Mouse (Mus musculus): ENCODE results near the gene Trabd. TPM values are rescaled to one million over a fixed set of nuclear protein-coding genes. Genes with fewer than 3 reads are reported as not detected.

Trabd gene
- polyA plus RNA-seq, 1 experiment = 33.3 TPM

GRCm38 (mm10) chr15:89076156-89076731 is 1.3 kb downstream of the Trabd start:
- peak; percentile 63 for DNase-seq (ENCODE audit: low spot score)

GRCm38 (mm10) chr15:89078208-89078836 is 3.4 kb downstream of the Trabd start:
- no peak for DNase-seq (ENCODE audit: low spot score)

DNA sequence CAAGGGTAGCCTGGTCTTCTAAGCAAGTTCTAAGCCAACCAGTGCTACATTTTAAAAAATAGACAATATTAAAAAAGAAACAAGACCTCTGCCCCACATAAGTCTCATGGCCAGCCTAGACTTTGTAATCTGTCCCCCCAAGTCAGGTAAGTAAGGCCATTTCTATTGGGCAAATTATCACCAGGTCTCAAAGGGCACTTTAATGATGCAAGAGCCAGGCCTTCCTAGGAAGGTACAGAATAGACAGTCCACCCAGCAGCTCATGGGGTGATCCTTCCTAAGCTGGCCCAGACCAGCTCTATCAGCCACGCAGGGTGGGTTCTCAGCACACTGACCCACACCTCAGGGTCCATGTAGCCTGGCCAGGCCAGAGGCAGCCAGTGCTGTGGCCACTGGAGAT is 9.0 kb downstream of the Trabd start:
- no peak for DNase-seq (ENCODE audit: low spot score)

- no peak for DNase-seq (ENCODE audit: low spot score)
These were observed 9.9 kb downstream of the Trabd start for GRCm38 (mm10) chr15:89084826-89085225.

DNA sequence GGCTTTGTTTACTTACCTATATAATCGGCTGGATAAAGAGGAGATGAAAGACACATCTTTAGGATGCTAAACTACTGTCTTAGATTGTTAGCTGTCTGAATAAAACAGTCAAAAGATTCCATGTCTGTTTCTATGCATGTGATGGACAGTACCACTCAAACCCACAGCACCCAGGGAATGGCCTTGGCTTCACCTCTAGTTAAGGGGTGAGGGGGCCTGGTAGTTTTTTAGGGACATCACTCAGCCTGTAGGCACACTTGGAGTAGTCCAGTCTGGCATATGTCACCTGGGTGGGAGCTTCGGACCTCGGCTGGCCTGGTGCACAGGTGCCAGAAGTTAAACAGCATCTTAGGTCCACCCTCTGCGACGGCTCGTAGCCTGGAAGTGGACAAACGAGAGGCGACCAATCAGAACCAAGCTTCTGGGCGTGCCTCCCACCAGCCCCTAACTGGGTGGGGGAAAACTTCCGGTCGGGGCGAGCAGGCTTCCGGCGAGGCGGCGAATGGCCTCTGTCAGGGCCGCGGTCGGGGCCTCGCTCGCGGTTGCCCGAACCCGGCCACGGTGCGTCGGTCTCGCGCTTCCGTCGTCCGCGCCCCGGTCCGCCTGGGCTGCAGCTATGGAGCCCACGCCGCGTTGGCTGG is 13.8 kb downstream of the Trabd start, which contains the start of gene Selenoo:
Gene Selenoo, plus strand, starts transcription at position 478 of the 641 bp plus-strand sequence.
- DNase-seq (ENCODE audit: low spot score) = peak; percentile 86

- peak; percentile 39 for DNase-seq (ENCODE audit: low spot score)
These were observed 14.5 kb downstream of the Trabd start for GRCm38 (mm10) chr15:89089248-89090051.

GRCm38 (mm10) chr15:89090662-89091061 is 15.7 kb downstream of the Trabd start:
- no peak for DNase-seq (ENCODE audit: low spot score)

DNA sequence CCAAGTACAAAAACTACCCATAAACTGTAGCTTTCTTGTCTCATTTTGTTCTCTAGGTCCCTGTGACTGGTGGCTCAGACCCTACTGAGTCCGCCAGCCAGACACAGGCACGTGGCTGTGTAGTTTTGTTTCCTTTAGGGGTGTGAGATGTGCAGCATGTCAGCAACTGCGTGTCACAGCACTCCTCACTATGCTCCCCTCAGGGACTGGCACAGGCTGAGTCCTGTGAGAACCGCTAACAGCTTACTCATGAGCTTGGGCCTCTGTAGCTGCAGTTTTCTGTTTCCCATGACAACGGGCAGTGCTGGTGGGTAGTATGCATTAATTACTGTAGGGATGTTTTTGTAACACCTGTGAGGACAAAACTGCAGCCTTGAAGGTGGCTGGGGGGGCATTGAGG is 17.3 kb downstream of the Trabd start:
- no peak for DNase-seq (ENCODE audit: low spot score)

- no peak for DNase-seq (ENCODE audit: low spot score)
These were observed 22.5 kb downstream of the Trabd start for GRCm38 (mm10) chr15:89097450-89097849.

DNA sequence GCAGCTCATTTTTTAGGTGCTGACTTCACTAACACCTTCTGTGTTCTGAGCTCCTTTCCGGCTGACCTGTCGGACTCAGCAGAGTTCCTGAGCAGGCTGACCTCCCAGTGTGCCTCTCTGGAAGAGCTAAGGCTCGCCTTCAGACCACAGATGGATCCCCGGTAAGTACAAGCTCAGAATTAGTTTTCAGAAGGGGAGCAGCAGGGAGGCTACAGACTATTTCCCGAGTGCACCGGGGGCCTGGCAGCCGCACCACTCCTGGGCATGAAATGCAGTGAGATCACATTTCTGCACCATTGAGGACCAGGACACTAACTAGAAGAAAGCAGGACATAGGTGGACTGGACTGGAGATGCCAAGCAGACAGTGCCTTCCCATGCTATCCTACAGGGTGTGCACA is 23.7 kb downstream of the Trabd start:
- no peak for DNase-seq (ENCODE audit: low spot score)

DNA sequence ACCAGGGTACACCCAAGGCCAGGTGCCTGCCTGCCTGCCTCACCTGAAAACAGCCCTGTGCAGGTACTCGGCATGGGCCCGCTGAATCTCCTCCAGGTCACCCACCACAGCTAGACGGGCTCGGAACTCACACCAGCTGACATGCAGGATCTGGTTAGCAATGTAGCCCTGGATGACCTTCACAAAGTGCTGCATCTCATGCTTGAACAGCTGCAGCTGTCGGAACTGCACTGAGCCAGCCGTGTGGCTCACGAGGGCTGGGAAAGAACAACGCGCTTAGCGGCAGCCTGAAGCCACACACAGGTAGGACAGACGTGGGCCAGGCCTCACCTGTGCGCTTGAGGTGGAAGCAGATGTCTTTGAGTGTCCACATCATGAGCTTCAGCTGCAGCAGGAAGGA is 25.9 kb downstream of the Trabd start:
- no peak for DNase-seq (ENCODE audit: low spot score)

DNA sequence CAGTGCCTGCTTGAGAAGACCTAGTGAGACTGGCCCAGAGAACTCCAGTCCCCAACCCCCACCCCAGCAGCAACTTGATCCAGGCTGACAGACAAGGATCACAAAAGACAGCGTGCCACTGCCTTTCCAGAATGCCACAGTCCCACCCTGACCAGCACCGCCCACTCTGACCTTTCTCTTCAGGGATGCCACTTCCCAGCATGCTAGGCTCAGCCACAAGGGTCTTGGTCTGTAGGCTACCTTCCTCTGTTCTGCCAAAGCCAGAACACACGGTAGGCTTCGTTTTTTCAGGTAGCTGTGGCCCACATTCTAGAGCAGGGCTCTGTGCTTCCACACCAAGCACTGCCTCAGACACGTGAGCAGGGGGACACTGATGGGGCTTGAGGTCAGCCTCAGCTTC is 27.7 kb downstream of the Trabd start:
- no peak for DNase-seq (ENCODE audit: low spot score)

- no peak for DNase-seq (ENCODE audit: low spot score)
These were observed 29.0 kb downstream of the Trabd start for GRCm38 (mm10) chr15:89103921-89104320.

DNA sequence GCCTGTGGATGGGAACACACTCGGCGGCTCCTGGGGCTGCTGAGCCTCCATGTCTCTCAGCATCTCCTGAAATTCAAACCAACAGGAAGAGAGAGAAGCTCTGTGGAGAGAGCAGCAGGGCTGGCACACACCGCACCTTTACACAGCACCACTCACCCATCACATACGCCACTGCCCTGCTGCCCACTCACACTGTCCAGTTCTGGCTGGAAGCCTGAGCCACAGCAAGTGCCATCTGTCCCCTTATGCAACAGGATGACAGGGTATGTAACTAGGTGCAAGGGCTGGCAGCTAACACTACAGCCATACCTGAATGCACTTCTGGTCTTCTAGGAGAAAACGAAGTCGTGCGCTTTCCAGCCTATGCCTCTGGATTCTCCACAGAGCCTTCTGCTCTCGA is 29.5 kb downstream of the Trabd start:
- no peak for DNase-seq (ENCODE audit: low spot score)

DNA sequence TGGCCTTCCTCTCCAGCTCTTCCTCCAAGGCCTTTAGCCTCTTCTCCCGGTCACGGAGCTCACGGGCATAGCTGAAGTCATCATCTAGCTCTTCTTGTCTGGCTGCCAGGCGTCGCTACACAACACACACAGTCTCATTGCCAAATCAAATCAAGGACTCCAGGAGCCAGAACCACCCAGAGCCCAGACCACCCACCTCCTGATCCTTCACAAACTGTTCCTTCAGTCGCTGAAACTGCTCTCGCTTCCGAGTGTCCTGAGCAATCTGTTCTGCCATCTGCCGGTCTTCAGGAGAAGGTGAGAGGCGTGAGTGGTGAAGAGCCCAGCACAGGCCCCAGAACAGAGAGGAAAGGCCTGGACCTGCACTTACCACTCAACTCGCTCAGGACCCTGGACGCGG is 31.1 kb downstream of the Trabd start:
- DNase-seq (ENCODE audit: low spot score) = no peak

- no peak for DNase-seq (ENCODE audit: low spot score)
These were observed 32.1 kb downstream of the Trabd start for GRCm38 (mm10) chr15:89106976-89107375.

DNA sequence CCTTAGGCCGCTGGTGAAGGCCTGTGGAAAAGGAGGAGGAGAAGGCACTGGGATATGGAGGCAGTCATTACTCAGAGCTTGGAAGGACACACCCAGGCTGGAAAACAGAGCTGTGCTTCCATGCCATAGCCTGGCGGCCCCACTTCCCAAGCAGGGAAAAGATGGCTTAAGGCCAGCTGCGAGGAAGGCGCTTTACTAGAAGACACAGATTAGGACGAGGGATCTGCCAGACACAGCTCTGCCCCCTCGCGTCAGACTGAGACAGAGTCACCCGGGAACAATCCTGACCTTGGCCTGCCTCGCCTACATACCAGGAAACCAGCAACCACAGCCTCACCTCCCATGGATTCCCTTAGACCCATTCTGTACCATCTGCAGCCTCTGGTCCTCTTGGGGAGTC is 35.2 kb downstream of the Trabd start:
- DNase-seq (ENCODE audit: low spot score) = no peak

DNA sequence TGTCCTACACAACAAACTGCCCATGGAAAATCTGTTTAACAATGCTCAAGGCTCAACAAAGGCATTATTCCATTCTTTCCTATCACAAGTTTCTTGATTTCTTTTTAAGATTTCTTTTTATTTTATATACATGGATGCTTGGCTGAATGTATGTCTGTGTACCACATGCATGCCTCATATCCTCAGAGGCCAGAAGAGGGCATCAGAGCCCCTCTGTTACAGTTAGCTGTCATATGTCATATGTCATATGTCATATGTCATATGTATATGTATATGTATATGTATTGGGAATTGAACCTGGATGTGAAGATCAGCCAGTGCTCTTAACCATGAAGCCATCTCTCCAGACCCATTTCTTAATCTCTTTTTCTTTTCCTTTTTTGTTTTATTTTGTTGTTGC is 43.1 kb downstream of the Trabd start:
- no peak for DNase-seq (ENCODE audit: low spot score)

GRCm38 (mm10) chr15:89122649-89123366 is 47.9 kb downstream of the Trabd start, which contains the start of gene Tubgcp6:
Tubgcp6 (minus strand) TSS chr15:89123112.
- DNase-seq (ENCODE audit: low spot score) = peak; percentile 84

- no peak for DNase-seq (ENCODE audit: low spot score)
These were observed 48.7 kb downstream of the Trabd start for GRCm38 (mm10) chr15:89123595-89123994.

DNA sequence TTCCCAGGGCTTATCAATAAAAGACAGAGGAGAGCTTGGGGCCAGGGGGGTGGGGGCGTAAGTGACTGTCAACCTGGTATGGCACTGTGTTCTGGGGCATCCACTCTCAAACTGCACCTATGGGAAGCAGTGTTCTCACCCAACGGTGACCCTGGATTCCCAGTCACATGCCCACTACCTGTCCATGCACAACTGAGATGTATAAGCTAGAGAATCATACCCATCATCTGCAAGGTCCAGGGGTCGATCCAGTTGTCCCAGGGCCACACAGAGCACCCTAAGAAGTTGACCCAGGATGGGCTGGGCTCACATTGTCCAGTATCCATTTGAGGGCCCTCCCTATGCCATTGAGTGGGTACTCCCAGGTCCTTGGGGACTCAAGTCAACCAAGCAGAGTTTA is 49.4 kb downstream of the Trabd start:
- no peak for DNase-seq (ENCODE audit: low spot score)

- no peak for DNase-seq (ENCODE audit: low spot score)
These were observed 50.4 kb downstream of the Trabd start for GRCm38 (mm10) chr15:89125351-89125750.

Measured in urinary bladder, adult 2 months (tissue).